Mouse (Mus musculus) heart, adult 10 weeks (tissue): ENCODE data around the gene Dppa4. TPM values are rescaled to one million over a fixed set of nuclear protein-coding genes. Genes with fewer than 3 reads are reported as not detected.

Source experiments
- polyA plus RNA-seq: library from polyadenylated mRNA; stranded (reverse); fragments of 350-450 nt; fragmentation: Illumina TruSeq; extraction: RNeasy Lipid Tissue Mini Kit (QIAGEN cat#74804); gene quantifications from one replicate; pipeline ENCODE4 v1.2.3, GENCODE M21; 2014; ENCODE audit warnings: low read depth, low replicate concordance

Gene Dppa4
- not detected for polyA plus RNA-seq

DNA sequence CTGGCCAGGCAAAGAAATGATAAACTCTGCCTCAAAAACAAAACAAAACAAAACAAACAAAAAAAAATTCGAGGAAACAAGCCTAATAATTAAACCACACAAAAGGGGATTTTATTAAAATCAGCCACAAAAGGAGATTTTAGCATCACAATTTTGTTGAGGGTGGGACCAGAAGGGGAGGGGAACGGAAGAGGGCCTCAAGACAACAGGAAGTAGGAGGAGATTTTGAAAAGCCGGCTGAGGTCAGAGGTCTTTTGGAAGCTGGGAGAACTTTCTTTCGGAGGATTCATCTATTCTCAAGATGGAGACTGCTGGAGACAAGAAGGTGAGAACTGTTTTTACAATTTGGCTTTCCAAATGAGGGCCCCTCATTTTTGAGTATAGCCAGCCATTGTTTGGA is at the start of gene Dppa4:
Gene Dppa4 (plus strand): TSS at position 217 of the 400 bp plus-strand sequence.

DNA sequence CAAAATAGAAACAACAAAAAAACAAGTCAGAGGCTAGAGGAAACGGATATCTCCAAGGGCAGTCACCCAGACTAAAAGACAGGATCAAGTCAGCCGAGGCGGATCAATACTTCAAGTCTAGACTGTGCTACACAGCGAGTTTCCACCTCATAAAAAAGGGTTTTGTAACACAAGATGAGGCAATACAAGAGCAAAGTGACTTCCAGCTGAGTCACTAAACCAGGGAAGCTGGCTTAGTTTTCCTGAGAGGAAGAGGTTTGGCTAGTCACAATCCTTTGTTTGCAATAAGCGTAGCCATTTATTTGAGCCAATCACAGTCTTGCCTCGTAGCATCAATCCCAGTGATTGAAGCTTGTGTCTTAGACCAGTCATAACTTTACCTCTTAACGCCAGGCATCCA is 20.0 kb downstream of the Dppa4 start, which contains the start of gene Dppa2:
Gene Dppa2 (plus strand): TSS at position 400 of the 400 bp plus-strand sequence.

Other genes with a start within 250 kb of the Dppa4 start
- not detected for gene Dppa2, start 20.2 kb downstream of the Dppa4 start, polyA plus RNA-seq
- not detected for gene Gm5485, start 128.7 kb downstream of the Dppa4 start, polyA plus RNA-seq
- not detected for gene Morc1, start 147.5 kb downstream of the Dppa4 start, polyA plus RNA-seq